Mouse (Mus musculus) cerebellum, postnatal 25 days (tissue): ENCODE measurements around the gene Fdx1.

ENCODE experiments used
- DNase-seq, 2 experiments: peaks; one replicate each; pipeline ENCODE4 v3.0.0; 2021; ENCODE audit warnings: mixed read lengths in 2 of 2

The Fdx1 gene

DNA sequence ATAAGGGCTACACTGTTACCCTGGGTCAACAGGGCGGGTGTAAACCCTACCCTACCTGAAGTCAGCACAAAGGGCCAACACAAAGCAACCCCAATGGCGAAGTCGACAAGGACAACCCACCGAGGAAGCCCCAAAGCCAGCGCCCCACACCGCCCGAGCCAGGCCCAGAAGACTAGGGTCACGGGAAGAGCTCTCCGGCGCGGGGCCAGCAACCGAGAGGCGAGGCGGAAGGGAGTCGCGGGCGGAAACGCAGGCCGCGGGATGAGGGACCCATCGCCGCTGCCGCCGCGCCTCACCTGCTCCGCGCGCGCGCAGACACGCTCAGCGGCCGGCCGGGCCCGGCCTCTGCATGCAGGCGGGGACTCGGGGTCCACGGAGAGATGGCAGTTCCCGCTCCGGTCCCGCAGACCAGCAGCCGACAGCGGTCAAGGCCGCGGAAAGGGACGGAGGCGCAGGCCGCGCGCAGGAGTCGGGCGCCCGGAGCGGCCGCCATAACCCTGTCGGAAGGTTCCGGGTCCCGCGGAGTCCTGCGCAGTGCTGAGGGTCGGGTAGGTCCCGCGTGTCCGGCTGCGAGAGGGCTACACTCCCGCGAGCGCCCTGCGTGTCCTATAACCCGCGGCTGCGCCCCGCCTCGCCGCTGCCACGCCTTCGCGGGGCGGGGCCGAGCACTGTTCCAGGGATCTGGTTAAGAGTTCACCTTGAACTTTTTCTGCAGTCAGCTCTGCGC is at the start of gene Fdx1:
Gene Fdx1, minus strand, starts transcription at position 582 of the 727 bp plus-strand sequence.
- peak; percentile 78 to 84 for DNase-seq

DNA sequence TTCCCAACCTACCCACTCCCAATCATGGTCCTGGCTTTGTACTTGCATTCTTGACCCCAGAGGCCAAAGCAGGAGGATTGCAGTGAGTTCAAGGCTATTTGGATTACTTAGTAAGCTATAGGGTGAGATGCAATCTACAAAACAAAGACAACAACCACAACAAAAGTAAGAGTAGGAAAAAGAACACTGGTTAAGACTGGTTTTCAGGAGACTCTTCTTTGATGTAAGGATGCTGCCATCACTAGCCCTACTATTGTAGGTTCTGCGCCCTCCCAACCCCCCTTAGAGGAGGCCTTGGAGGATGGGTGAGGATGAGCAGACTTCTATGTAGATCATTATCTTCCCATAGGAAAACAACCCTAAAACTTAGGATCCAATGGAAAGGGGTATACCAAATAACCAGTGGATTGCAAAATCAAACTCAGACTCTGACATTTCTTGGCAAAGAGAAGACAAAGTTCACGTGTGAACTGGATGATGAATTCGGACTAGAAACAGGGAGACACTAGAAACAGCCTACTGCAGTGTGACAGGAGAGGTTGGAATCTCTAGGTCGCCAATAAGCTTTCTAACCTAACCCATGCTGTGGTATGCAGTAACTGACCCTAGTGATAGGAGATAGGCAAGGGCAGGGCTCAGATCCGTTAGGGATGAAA is 49.6 kb upstream of the Fdx1 start:
- no peak for DNase-seq

DNA sequence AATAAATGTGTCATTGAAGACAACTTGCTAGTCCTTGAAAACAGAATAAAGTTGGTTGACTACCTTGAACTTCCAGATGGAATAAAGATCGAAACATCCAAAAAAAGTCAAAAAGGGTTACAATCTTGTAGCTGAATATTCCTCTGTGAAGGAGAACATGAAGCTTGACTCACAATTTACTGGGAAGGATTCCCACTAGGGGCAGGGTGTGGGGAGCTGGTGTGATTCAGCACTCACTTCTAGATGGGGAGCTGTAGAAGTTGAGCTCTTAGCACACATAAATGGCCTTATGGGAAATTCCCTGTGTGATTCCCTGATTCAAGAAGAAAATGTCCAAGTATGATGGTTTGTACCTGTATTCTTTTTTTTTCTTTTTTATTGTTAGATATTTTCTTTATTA is 49.0 kb upstream of the Fdx1 start:
- DNase-seq: no peak

DNA sequence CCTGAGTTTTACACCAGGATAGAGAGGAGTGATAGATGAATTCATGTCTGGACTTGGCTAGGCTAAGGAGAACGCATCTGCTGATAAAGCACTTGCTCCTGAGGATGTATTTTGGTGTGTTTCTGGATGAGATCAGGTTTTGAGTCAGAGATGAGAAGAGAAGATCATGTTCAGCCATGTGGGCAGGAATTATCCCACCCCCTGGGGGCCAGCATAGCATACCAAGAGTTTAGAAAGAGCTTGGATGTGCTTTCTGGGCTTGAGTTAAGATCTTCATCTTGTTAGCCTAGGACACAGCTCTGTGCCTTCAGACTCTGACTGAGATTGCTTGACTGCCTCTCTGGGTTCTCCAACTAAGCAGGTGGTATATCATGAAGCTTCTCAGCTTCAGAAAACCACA is 45.2 kb upstream of the Fdx1 start:
- DNase-seq: no peak

DNA sequence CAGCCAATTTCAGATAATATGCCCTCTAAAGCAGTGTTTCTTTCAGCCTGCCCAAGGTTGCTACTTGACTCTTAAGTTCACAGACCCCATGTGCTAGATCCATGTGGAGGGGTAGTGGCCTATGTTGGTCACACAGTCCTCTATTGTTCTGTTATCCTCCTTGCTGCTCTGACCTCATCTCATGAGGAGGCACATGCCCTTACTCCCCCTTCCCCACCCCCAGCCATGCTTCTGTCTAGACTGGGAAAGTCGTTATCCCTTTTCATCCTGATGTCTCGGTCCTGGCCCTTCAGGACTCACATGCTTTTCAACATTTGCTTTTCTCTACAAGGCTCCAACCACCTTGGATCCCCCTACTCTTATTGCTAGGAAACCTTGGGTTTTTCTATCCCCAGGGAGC is 44.0 kb upstream of the Fdx1 start:
- no peak for DNase-seq

DNA sequence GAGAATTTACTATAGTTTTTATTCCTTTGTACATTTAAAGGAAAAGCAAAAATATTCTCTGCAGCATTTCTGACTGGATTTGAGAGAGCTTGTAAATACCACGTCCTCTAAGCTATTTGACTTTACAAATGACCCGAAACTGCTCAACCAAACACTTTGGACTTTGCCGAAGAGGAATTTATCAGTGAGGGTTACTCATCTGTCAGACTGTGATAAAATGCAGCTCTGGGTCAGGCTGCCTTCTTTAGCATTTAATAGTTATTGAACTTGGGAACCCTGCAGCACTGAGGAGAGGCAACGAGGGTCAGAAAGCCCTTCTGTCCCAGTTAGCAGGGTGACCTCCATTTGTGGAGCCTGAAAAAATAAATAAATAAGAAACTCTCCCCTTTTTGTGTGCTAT is 40.1 kb upstream of the Fdx1 start:
- DNase-seq: no peak

DNA sequence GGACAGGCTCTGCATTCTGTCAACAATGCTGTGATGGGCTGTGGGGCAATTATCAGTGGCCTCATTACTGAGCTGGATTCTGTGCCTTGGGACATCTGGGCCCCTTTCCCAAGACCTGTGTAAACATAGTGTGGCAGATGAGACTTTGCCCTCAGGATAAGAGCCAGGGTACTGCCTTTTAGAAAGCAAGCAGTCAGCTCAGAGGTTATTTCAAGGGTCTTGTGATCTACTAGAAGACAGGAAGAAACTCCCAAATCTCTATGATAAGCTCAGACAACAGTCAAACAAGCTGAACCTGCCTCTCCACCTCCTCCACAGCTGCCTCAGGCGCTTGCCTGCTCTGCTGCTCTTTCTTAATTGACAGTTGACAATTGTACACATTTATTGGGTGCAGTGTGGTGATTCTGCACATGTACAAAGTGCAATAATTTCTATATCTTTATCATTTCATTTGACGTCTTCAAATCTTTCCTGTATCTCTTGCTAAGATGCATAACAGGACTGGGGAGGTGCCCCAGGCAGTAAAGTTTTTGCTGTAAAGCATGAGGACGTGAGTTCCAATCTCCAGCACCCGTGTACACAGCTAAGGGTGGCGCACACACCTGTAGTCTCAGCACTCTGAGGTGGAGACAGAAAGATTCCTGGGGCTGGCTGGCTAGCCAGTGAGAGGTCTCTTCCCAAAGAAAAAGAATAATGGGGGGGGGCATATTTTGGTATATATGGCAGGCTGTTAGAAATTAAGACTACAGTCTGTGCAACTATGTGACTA is 32.2 kb upstream of the Fdx1 start:
- no peak for DNase-seq

DNA sequence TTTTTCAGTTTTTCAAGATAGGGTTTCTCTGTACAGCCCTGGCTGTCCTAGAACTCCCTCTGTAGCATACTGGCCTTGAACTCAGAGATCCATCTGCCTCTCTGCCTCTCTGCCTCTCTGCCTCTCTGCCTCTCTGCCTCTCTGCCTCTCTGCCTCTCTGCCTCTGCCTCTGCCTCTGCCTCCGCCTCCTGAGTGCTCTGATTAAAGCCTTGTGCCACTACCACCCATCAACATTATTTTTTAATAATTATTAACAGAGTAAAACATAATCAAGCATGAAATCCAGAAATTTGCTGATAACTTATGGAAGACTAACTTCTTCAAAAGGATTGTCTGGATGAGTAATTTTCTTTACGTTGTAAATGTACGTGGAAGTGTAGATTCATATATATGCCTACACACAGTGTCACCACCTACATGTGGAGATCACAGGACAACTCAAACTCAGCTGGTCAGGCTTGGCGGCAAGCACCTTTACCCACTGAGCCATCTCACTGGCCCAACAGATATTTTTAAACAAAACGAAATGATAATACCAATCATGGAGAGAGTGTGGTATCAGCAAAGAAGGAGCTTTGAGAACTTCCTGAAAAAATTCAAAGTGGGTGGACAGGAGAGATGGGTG is 31.4 kb upstream of the Fdx1 start:
- DNase-seq: no peak

DNA sequence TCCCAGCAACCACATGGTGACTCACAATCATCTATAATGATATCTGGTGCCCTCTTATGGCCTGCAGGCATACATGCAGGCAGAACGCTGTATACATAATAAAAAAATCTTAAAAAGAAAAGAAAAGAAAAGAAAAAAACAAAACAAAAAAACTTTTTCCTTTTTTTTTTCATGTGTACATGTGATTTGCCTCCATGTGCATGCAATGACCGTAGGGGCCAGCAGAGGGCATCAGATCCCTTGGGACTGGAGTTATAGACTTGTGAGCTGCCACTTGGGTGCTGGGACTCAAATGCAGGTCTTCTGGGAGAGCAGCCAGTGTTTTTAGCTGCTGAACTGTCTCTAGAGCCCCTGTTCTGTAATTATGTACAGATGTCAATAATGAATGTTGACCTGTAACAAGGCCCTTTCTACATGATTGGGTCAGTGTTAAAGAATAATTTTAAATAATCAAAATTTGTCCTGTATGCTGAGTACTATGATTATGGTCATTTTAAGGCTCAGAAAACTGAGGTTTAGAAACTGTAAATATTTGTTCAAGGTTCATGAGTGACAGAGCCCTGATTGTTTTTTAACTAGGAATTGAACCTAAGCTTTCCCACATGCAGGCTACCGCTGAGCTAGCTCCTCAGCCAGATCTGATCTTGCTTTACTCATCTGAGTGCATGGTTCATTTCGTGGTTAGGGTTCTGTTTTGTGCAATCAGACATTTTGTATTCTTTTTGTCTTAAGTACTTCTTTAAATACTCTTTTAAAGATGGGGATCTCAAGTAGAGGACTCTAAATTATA is 30.3 kb upstream of the Fdx1 start:
- peak in 1 of 2 experiments; percentile 20 for DNase-seq

DNA sequence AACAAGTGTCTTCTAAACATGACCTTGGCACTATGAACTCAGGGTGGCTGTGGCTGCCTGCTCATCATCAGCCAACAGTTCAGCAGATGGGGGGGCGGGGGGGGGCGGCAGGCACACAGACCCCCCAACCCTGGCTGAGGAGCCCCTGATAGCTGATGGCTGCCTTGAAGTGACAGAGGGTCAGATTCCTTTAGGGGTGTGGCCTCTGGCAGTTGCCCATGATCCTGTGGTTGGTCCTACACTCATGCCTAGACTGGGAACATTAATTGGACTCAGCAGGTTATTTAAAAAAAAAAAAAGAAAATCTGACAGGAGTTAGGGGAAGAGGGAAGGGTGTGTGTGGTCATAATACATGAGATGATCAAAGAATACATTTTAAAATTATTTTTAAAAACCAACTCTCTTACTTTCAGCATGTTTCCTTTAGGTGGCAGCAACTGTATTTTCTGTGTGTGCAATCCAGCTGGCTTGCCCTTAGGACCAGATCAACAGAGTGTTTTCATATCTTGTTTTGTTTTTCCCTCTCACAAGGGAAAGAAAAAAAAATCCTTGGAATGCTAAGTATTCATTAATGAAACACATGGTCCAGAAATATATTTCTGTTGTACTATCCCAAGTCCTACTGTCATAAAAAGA is 28.0 kb upstream of the Fdx1 start:
- no peak for DNase-seq

DNA sequence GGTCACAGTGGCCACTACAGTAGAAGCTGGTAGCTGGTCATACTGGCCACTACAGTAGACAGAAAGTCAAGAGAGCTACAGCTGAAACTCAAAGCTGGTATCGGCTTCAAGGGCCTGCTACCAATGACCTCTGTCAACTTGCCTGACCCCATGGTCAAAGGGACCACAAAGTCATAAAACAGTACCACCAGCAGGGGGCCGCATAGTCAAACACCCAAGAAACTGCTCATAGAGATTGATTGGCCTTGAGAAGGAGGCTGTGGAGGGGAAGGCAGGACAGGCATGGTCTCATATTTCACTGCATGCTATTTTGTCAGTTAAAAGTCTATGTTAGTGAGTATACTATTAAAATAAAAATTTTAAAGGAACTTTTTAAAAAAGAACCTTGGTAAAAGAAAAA is 27.5 kb upstream of the Fdx1 start:
- peak in 1 of 2 experiments; percentile 12 for DNase-seq

DNA sequence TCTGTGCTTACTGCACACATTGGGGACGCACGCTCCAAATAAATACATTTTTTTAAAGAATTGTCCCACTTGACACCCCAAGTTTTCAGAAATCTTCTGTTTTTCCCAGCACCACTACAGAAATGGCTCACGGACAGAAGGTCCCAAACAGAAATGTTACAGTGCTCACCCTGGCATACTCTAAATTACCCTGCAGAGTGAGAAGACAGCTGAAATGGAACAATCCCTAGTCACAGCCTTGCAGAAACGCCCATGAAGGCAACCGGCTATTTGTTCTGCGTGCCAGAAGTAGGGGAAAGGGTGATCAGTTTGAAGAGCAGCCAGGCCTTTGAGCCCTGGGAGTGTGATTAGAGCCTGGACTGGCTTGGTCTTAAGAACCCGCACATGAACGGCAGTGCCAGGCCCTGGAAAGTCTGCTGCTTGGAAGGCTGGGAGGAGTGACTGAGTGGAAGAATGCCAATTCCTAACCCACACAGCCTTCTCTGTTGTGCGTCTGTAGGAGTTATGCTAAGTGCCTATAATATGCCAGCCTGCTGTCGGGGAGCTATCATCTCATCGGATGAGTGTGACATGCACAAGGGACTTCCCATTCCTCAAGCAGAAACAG is 22.2 kb upstream of the Fdx1 start:
- DNase-seq: peak in 1 of 2 experiments; percentile 17

DNA sequence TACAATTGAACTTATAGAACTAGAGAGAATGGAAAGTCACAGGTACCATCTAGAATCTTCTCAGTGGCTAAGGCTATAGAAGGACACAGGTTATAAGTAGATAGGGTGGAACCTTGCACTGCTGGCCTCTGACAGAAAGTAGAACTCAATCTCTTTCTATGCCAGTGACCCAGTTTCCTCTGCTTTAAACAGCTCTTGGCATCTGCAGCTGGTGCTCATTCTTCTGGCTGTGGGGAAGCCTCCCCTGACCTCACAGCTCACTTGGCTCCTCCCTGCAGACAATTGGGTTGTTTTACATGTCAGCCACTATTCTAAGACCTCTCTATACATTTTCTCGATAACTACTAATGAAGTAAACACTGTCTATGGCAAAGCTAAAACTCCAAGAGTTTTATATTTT is 17.8 kb upstream of the Fdx1 start:
- DNase-seq: no peak

DNA sequence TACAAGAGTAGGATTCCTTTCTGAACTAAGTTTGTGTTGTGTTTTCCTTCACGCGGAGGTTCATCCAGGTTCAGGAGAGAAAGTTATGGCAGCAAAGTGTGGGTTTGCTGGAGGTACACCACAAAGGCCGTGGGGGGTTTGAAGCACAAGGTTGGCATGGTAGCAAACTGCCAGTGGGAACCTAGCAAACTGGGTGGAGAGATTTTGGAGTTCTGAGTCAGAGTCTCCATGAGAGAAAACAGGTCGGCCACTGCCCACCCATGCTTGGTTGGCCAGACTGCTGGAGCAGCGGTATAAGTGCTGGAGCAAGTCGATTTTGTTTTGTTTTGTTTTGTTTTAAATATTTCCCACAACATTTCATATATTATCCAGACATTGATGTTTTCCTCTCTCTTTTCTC is 15.9 kb upstream of the Fdx1 start:
- no peak for DNase-seq

DNA sequence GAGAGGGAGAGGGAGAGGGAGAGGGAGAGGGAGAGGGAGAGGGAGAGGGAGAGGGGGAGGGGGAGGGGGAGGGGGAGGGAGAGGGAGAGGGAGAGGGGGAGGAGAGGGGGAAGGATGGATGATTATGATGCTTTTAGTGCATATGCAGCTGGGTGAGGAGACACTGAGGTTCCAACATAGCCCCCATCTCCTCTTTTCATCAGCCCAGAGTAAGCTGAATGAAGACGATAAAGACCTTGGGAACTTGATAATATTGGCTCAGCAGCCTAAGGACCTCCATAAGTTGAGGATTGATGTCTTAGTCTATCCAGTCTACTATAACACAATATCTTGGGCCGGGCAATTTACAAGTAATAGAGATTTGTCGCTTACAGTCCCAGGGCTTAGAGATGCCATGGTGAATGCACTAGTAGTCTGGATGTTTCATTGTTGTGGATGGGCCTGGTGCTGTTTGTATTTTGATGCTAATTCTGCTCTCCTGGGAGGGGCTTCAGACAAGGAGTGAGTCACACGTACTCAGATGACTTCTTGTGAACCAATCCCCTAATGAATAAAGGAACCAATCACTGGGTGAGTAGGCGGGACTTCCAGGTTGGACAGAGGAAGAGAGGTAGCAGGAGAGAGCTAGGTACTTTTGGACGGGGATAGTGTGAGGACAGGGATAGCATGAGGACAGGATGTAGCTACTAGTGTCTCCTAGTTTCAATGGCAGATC is 15.3 kb upstream of the Fdx1 start:
- DNase-seq: no peak

DNA sequence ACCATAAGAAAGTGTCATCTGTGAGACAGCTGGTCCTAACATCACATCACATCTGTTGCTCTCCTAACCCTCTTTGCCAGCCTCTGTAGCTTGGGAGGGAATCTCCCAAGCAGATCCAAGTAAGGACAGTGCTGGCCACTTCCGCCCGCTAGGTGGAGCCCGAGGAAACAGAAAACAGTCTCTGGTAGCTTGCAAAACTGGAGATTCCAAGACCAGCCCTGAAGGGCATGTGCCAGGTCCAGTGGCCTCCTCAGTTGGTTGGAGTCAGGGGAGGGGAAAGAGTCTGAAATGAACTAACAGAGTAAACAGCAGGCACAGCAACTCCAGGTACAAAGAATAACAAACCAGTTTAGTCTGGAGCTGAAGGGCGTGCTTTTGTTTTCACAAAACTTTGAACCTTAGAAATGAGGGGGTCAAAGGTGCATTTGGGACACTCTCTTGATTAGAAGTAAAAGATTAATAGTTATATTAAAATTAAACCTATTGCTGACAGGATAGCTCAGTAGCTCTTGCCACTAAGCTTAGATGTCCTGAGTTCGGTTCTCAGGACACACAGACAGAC is 14.2 kb upstream of the Fdx1 start:
- DNase-seq: peak; percentile 80 to 88

DNA sequence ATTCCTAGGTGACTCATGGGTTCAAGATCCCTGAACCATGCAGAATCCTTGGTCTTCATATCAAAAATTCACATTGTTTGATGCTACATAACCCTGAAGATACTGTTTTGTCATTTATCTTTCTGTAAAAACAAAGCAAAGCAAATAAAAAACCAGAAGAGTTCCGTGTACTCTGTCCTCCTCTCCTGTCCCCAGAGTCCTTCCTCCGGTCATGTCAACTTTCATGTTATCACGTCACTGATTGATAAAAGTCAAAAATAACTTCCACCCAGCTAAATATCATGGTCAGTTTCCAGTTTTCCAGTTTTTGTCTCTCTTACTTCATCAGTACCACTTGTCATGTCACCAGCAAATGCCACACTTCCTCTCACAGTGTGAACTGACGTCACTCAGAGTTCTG is 11.5 kb upstream of the Fdx1 start:
- no peak for DNase-seq

DNA sequence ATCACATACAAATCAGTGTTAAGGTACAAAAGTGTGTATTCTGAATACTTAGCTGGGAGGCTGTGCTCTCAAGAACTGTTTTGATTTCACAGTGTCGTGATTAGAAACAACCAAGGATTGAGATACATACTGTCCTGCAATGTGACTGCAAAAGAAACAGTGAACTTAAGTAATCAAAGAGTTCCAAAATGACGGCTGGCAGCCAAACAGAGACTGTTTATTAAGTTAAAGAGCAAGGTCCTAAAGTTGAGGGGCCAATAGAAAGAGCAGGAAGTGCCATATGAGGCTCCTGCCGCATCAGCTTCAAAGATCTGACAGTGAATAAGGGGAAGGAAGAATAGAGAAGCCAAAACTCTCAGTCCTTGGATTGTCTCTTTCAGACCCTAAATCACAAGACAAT is 10.5 kb upstream of the Fdx1 start:
- no peak for DNase-seq

DNA sequence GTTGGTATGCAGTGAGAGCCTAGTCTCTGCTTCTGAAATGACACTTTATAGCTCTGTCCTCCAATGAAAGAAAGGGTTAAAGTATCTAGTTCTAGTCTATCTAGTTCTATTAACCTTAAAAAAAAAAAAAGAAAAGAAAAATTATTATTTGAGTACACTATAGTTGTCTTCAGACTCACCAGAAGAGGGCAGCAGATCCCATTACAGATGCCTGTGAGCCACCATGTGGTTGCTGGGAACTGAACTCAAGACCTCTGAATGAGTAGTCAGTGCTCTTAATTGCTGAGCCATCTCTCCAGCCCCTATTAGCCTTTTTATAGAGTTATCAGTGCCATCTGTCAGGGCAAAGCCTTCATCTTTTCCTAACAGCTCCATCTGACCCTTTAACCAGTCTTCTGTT is 3.0 kb upstream of the Fdx1 start:
- DNase-seq: no peak

DNA sequence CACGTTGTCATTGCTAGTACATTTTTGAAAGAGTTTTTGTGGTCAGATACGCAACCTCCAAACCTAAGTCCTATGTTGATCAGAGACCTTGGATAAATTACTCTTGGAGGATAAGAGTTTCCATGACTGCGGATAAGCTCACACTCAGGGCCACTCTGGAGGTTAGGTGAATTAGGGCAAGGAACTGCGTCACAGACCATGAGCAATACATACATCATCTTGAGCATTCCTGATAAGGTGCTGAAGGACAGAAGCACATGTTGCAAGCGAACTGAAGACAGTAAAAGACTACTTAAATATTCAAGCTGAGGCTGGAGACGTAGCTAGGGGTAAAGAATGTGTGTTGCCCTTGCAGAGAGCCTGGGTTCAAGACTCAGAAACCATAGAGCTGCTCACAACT is 754 bp upstream of the Fdx1 start:
- DNase-seq: no peak
